Mouse (Mus musculus) liver, adult 2 months (tissue): ENCODE measurements around the gene Gucy1a1.

Experiments
- CTCF ChIP-seq: fragments of 200-500 bp; IDR thresholded peaks from 2 replicates; pipeline ENCODE4 v1.5.1; 2011; ENCODE audit warnings: low read depth, low read length, control low read depth
- POLR2A ChIP-seq: fragments of 200-500 bp; IDR thresholded peaks from 2 replicates; pipeline ENCODE4 v1.6.1; 2011; ENCODE audit warnings: low read length, control low read depth; ENCODE audit not compliant: insufficient read depth; ENCODE audit errors: extremely low read depth

DNA sequence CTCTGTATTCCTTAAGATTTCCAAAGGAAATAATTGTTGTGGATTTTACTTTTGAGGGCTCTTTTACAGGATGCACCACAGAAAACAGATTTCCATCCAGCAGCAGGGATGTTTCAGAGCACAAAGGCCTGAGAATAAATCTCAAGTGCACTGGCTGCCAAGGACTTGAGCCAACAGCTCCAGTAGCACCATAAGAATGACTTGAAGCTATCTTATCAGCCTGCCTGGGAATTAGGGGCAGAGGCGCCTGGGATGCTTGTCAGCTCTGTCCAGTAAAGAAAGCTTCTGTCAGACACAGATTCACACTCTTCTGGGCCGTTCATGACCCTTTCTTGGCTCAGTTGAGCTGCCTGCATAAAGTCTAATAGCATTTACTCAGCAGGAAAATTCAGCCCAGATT is 33.1 kb downstream of the Gucy1a1 start:
- TF ChIP-seq CTCF = no peak
- no peak for TF ChIP-seq POLR2A
